Mouse (Mus musculus): Measurements from ENCODE around the gene Csrp2.
A peak's percentile ranks its signal among the peaks of the same experiment; 100 is the strongest.

Gene Csrp2

GRCm38 (mm10) chr10:110971044-110971443 lies 51.5 kb downstream of the Csrp2 start:
- no peak for DNase-seq (ENCODE audit: low read depth, low spot score)

- DNase-seq (ENCODE audit: low read depth, low spot score): no peak
These were observed 51.9 kb downstream of the Csrp2 start for GRCm38 (mm10) chr10:110971483-110971882.

GRCm38 (mm10) chr10:110971998-110972397 lies 52.4 kb downstream of the Csrp2 start:
- no peak for DNase-seq (ENCODE audit: low read depth, low spot score)

GRCm38 (mm10) chr10:110974463-110974862 lies 54.9 kb downstream of the Csrp2 start:
- DNase-seq (ENCODE audit: low read depth, low spot score): peak; percentile 74

GRCm38 (mm10) chr10:110974885-110975284 lies 55.3 kb downstream of the Csrp2 start:
- no peak for DNase-seq (ENCODE audit: low read depth, low spot score)

- DNase-seq (ENCODE audit: low read depth, low spot score): peak; percentile 75
These were observed 56.5 kb downstream of the Csrp2 start for GRCm38 (mm10) chr10:110976046-110976445.

GRCm38 (mm10) chr10:110977379-110977778 lies 57.8 kb downstream of the Csrp2 start:
- no peak for DNase-seq (ENCODE audit: low read depth, low spot score)

GRCm38 (mm10) chr10:110979431-110979830 lies 59.8 kb downstream of the Csrp2 start:
- no peak for DNase-seq (ENCODE audit: low read depth, low spot score)

GRCm38 (mm10) chr10:110980441-110980840 lies 60.9 kb downstream of the Csrp2 start:
- no peak for DNase-seq (ENCODE audit: low read depth, low spot score)

GRCm38 (mm10) chr10:110982771-110983170 lies 63.2 kb downstream of the Csrp2 start:
- no peak for DNase-seq (ENCODE audit: low read depth, low spot score)

- no peak for DNase-seq (ENCODE audit: low read depth, low spot score)
These were observed 67.1 kb downstream of the Csrp2 start for GRCm38 (mm10) chr10:110986682-110987081.
